Mouse (Mus musculus): ENCODE measurements around the gene Rasal2. TPM values are rescaled to one million over a fixed set of nuclear protein-coding genes. Genes with fewer than 3 reads are reported as not detected.

Gene Rasal2
- polyA plus RNA-seq, 1 experiment from 2014 or later: 16.0 TPM

GRCm38 (mm10) chr1:157438290-157438689 is 25.9 kb upstream of the Rasal2 start:
- Histone ChIP-seq H3K4me2 (no peak overlapping the region), H3K4me3 (no peak overlapping the region)
- 77% methylated on average over 2 of the region's 2 CpGs for WGBS

GRCm38 (mm10) chr1:157435926-157436325 is 23.5 kb upstream of the Rasal2 start:
- ATAC-seq (replicated peaks; ENCODE audit: insufficient number of reproducible peaks, insufficient read depth, low FRiP score, low read depth): no peak
- no peak overlapping the region for H3K4me3 ChIP-seq
- no peaks in the 10 kb centered on the region for H3K9me3 ChIP-seq (replicated peaks)
- H3K36me3 ChIP-seq: no peaks in the 10 kb centered on the region
- H3K4me1 ChIP-seq (replicated peaks): peaks cover 18% of the 10 kb centered on the region
- H3K9ac ChIP-seq: no peak overlapping the region
- 58% methylated on average over 6 of the region's 6 CpGs for WGBS
- H3K27ac ChIP-seq: peak overlapping the region; percentile 16; the same call in 1 of the 2 replicates
- H3K4me2 ChIP-seq: no peak overlapping the region
- no peaks in the 10 kb centered on the region for H3K27me3 ChIP-seq

More at GRCm38 (mm10) chr1:157438290-157438689, 25.9 kb upstream of the Rasal2 start:
- ATAC-seq (replicated peaks; ENCODE audit: insufficient number of reproducible peaks, insufficient read depth, low FRiP score, low read depth): no peak
- H3K27ac ChIP-seq: no peak overlapping the region
- no peaks in the 10 kb centered on the region for H3K9me3 ChIP-seq (replicated peaks)
- no peaks in the 10 kb centered on the region for H3K36me3 ChIP-seq
- H3K27me3 ChIP-seq: no peaks in the 10 kb centered on the region
- no peak overlapping the region for H3K9ac ChIP-seq
- peaks cover 24% of the 10 kb centered on the region for H3K4me1 ChIP-seq (replicated peaks)

GRCm38 (mm10) chr1:157434404-157434803 is 22.0 kb upstream of the Rasal2 start:
- 89% methylated on average over 4 of the region's 4 CpGs for WGBS
- Histone ChIP-seq H3K4me2 (no peak overlapping the region), H3K9me3 (replicated peaks) (no peaks in the 10 kb centered on the region), H3K27me3 (no peaks in the 10 kb centered on the region), H3K4me1 (replicated peaks) (peaks cover 11% of the 10 kb centered on the region; the same call in 1 of the 2 replicates), H3K36me3 (no peaks in the 10 kb centered on the region), H3K27ac (no peak overlapping the region), H3K9ac (no peak overlapping the region), H3K4me3 (no peak overlapping the region)
- ATAC-seq (replicated peaks; ENCODE audit: insufficient number of reproducible peaks, insufficient read depth, low FRiP score, low read depth): no peak

- H3K9ac ChIP-seq: no peak overlapping the region
- no peak overlapping the region for H3K27ac ChIP-seq
- WGBS: 39% methylated on average over 3 of the region's 3 CpGs
- no peaks in the 10 kb centered on the region for H3K9me3 ChIP-seq (replicated peaks)
- ATAC-seq (replicated peaks; ENCODE audit: insufficient number of reproducible peaks, insufficient read depth, low FRiP score, low read depth): no peak
- peaks cover 11% of the 10 kb centered on the region; the same call in 1 of the 2 replicates for H3K4me1 ChIP-seq (replicated peaks)
- no peak overlapping the region for H3K4me3 ChIP-seq
- H3K36me3 ChIP-seq: no peaks in the 10 kb centered on the region
- H3K4me2 ChIP-seq: no peak overlapping the region
- no peaks in the 10 kb centered on the region for H3K27me3 ChIP-seq
Observed at GRCm38 (mm10) chr1:157433316-157433715, 20.9 kb upstream of the Rasal2 start.

GRCm38 (mm10) chr1:157428366-157428765 is 16.0 kb upstream of the Rasal2 start:
- Histone ChIP-seq H3K4me3 (no peak overlapping the region), H3K36me3 (no peaks in the 10 kb centered on the region), H3K4me1 (replicated peaks) (peaks cover 10% of the 10 kb centered on the region), H3K27ac (no peak overlapping the region), H3K9ac (no peak overlapping the region), H3K27me3 (no peaks in the 10 kb centered on the region), H3K4me2 (no peak overlapping the region), H3K9me3 (replicated peaks) (no peaks in the 10 kb centered on the region)
- 72% methylated on average over 3 of the region's 3 CpGs for WGBS
- no peak for ATAC-seq (replicated peaks; ENCODE audit: insufficient number of reproducible peaks, insufficient read depth, low FRiP score, low read depth)

- peaks cover 8% of the 10 kb centered on the region for H3K4me1 ChIP-seq (replicated peaks)
- H3K4me2 ChIP-seq: no peak overlapping the region
- H3K9me3 ChIP-seq (replicated peaks): no peaks in the 10 kb centered on the region
- no peak for ATAC-seq (replicated peaks; ENCODE audit: insufficient number of reproducible peaks, insufficient read depth, low FRiP score, low read depth)
- 93% methylated on average over 4 of the region's 4 CpGs for WGBS
- H3K9ac ChIP-seq: no peak overlapping the region
- H3K4me3 ChIP-seq: no peak overlapping the region
- H3K27ac ChIP-seq: no peak overlapping the region
- H3K27me3 ChIP-seq: no peaks in the 10 kb centered on the region
- no peaks in the 10 kb centered on the region for H3K36me3 ChIP-seq
Observed at GRCm38 (mm10) chr1:157427604-157428003, 15.2 kb upstream of the Rasal2 start.

- WGBS: 43% methylated on average over 1 of the region's 1 CpGs
- H3K36me3 ChIP-seq: no peaks in the 10 kb centered on the region
- ATAC-seq (replicated peaks; ENCODE audit: insufficient number of reproducible peaks, insufficient read depth, low FRiP score, low read depth): no peak
- no peak overlapping the region for H3K9ac ChIP-seq
- H3K4me1 ChIP-seq (replicated peaks): peaks cover 8% of the 10 kb centered on the region
- no peak overlapping the region for H3K4me2 ChIP-seq
- H3K27ac ChIP-seq: no peak overlapping the region
- H3K4me3 ChIP-seq: no peak overlapping the region
- no peaks in the 10 kb centered on the region for H3K27me3 ChIP-seq
- H3K9me3 ChIP-seq (replicated peaks): no peaks in the 10 kb centered on the region
Observed at GRCm38 (mm10) chr1:157426933-157427332, 14.5 kb upstream of the Rasal2 start.

- 30% methylated on average over 8 of the region's 8 CpGs for WGBS
- Histone ChIP-seq H3K9me3 (replicated peaks) (no peaks in the 10 kb centered on the region), H3K36me3 (no peaks in the 10 kb centered on the region), H3K9ac (peak overlapping the region; percentile 3; the same call in 1 of the 2 replicates), H3K4me2 (peak overlapping the region; percentile 48), H3K4me1 (replicated peaks) (peaks cover 8% of the 10 kb centered on the region), H3K27me3 (no peaks in the 10 kb centered on the region), H3K27ac (no peak overlapping the region), H3K4me3 (no peak overlapping the region)
- no peak for ATAC-seq (replicated peaks; ENCODE audit: insufficient number of reproducible peaks, insufficient read depth, low FRiP score, low read depth)
Observed at GRCm38 (mm10) chr1:157425741-157426427, 13.5 kb upstream of the Rasal2 start.

- no peak overlapping the region for H3K9ac ChIP-seq
- no peaks in the 10 kb centered on the region for H3K9me3 ChIP-seq (replicated peaks)
- peaks cover 21% of the 10 kb centered on the region for H3K4me1 ChIP-seq (replicated peaks)
- peaks cover 9% of the 10 kb centered on the region for H3K36me3 ChIP-seq
- H3K27me3 ChIP-seq: no peaks in the 10 kb centered on the region
- no peak overlapping the region for H3K4me3 ChIP-seq
- H3K4me2 ChIP-seq: peak overlapping the region; percentile 28; the same call in 1 of the 2 replicates
- H3K27ac ChIP-seq: peak overlapping the region; percentile 64
- ATAC-seq (replicated peaks; ENCODE audit: insufficient number of reproducible peaks, insufficient read depth, low FRiP score, low read depth): no peak
- WGBS: 36% methylated on average over 7 of the region's 7 CpGs
Observed at GRCm38 (mm10) chr1:157417861-157418260, 5.5 kb upstream of the Rasal2 start.

- Histone ChIP-seq H3K27me3 (no peaks in the 10 kb centered on the region), H3K36me3 (peaks cover 9% of the 10 kb centered on the region), H3K9me3 (replicated peaks) (no peaks in the 10 kb centered on the region), H3K4me2 (peak overlapping the region; percentile 28; the same call in 1 of the 2 replicates), H3K4me1 (replicated peaks) (peaks cover 21% of the 10 kb centered on the region), H3K4me3 (no peak overlapping the region), H3K9ac (no peak overlapping the region), H3K27ac (peak overlapping the region; percentile 64)
- WGBS: 18% methylated on average over 3 of the region's 3 CpGs
- ATAC-seq (replicated peaks; ENCODE audit: insufficient number of reproducible peaks, insufficient read depth, low FRiP score, low read depth): no peak
Observed at GRCm38 (mm10) chr1:157417414-157417813, 5.0 kb upstream of the Rasal2 start.

- H3K4me1 ChIP-seq (replicated peaks): peaks cover 21% of the 10 kb centered on the region
- H3K4me2 ChIP-seq: no peak overlapping the region
- H3K4me3 ChIP-seq: no peak overlapping the region
- ATAC-seq (replicated peaks; ENCODE audit: insufficient number of reproducible peaks, insufficient read depth, low FRiP score, low read depth): no peak
- H3K9me3 ChIP-seq (replicated peaks): no peaks in the 10 kb centered on the region
- peak overlapping the region; percentile 64 for H3K27ac ChIP-seq
- H3K36me3 ChIP-seq: peaks cover 9% of the 10 kb centered on the region
- WGBS: 79% methylated on average over 2 of the region's 2 CpGs
- H3K9ac ChIP-seq: no peak overlapping the region
- no peaks in the 10 kb centered on the region for H3K27me3 ChIP-seq
Observed at GRCm38 (mm10) chr1:157416628-157417027, 4.2 kb upstream of the Rasal2 start.

- H3K9ac ChIP-seq: no peak overlapping the region
Observed at GRCm38 (mm10) chr1:157415771-157416170, 3.4 kb upstream of the Rasal2 start.

More at GRCm38 (mm10) chr1:157415771-157416170, 3.4 kb upstream of the Rasal2 start:
- H3K27ac ChIP-seq: 0 out of 2 replicates have a peak overlapping the region, but pooled peaks have one; percentile 28
- no peak overlapping the region for H3K4me3 ChIP-seq
- no peaks in the 10 kb centered on the region for H3K27me3 ChIP-seq
- ATAC-seq (replicated peaks; ENCODE audit: insufficient number of reproducible peaks, insufficient read depth, low FRiP score, low read depth): no peak
- H3K4me1 ChIP-seq (replicated peaks): peaks cover 29% of the 10 kb centered on the region
- H3K36me3 ChIP-seq: peaks cover 9% of the 10 kb centered on the region
- no peaks in the 10 kb centered on the region for H3K9me3 ChIP-seq (replicated peaks)
- no peak overlapping the region for H3K4me2 ChIP-seq
- 44% methylated on average over 3 of the region's 3 CpGs for WGBS

All from heart, embryonic 15.5 days (tissue).